Mouse (Mus musculus) hindbrain, embryonic 10.5 days (tissue): Measurements from ENCODE around the gene Gadd45b. TPM values are rescaled to one million over a fixed set of nuclear protein-coding genes. Genes with fewer than 3 reads are reported as not detected.

ENCODE experiments used
- DNase-seq: peaks from one replicate; pipeline ENCODE4 v3.0.0-alpha.2; 2017; ENCODE audit warnings: low spot score
- H3K27ac ChIP-seq: fragments of 300-500 bp; sonication (generic); 2 replicates; pipeline ENCODE4 v1.5.1; 2016; ENCODE audit warnings: mild to moderate bottlenecking, moderate library complexity
- H3K27me3 ChIP-seq: fragments of 300-500 bp; sonication (generic); 2 replicates; pipeline ENCODE4 v1.6.1; 2016; ENCODE audit warnings: mild to moderate bottlenecking; ENCODE audit not compliant: poor library complexity, insufficient read depth, severe bottlenecking
- H3K36me3 ChIP-seq: fragments of 300-500 bp; sonication (generic); 2 replicates; pipeline ENCODE4 v1.6.1; 2016; ENCODE audit warnings: mild to moderate bottlenecking, moderate library complexity
- H3K4me1 ChIP-seq: fragments of 300-500 bp; sonication (generic); replicated peaks from 2 replicates; pipeline ENCODE4 v1.6.1; 2016; ENCODE audit warnings: mild to moderate bottlenecking
- H3K4me3 ChIP-seq: fragments of 300-500 bp; sonication (generic); 2 replicates; pipeline ENCODE4 v1.5.1; 2016; ENCODE audit warnings: mild to moderate bottlenecking, moderate library complexity
- H3K9me3 ChIP-seq: fragments of 300-500 bp; sonication (generic); 2 replicates; pipeline ENCODE4 v1.6.1; 2016; ENCODE audit warnings: mild to moderate bottlenecking, moderate library complexity
- WGBS: fragments of 180-500 bp; shearing (Covaris S2); methylation state at CpG from one replicate; pipeline ENCODE4 v1.1.7; 2016; 5-methylcytosine and 5-hydroxymethylcytosine counted together
- polyA plus RNA-seq: library from polyadenylated mRNA; unstranded; fragments of >200 nt; fragmentation: Nextera tagmentation; extraction: Ambion mirVana; gene quantifications from 2 replicates; pipeline ENCODE4 v1.2.1, GENCODE M21; 2016

Gene Gadd45b
- polyA plus RNA-seq, 1 experiment from 2014 or later: 11.8 TPM

- Histone ChIP-seq H3K4me1 (peaks cover 56% of the 10 kb centered on the region), H3K27me3 (peaks cover 57% of the 10 kb centered on the region), H3K27ac (peak overlapping the region; percentile 80), H3K4me3 (no peak overlapping the region), H3K9me3 (no peaks in the 10 kb centered on the region), H3K36me3 (no peaks in the 10 kb centered on the region)
- DNase-seq: no peak
- WGBS: 83% methylated on average over 2 of the region's 2 CpGs
These were observed 11.1 kb downstream of the Gadd45b start for GRCm38 (mm10) chr10:80940988-80941347.

GRCm38 (mm10) chr10:80942919-80943318 lies 13.0 kb downstream of the Gadd45b start:
- Histone ChIP-seq H3K9me3 (no peaks in the 10 kb centered on the region), H3K4me3 (no peak overlapping the region), H3K27me3 (peaks cover 38% of the 10 kb centered on the region), H3K27ac (peak overlapping the region; percentile 50; the same call in 1 of the 2 replicates), H3K36me3 (no peaks in the 10 kb centered on the region), H3K4me1 (peaks cover 48% of the 10 kb centered on the region)
- WGBS: 58% methylated on average over 8 of the region's 8 CpGs
- no peak for DNase-seq

- no peaks in the 10 kb centered on the region for H3K36me3 ChIP-seq
- peaks cover 30% of the 10 kb centered on the region for H3K27me3 ChIP-seq
- no peak overlapping the region for H3K27ac ChIP-seq
- no peak for DNase-seq
- peaks cover 48% of the 10 kb centered on the region for H3K4me1 ChIP-seq
- H3K4me3 ChIP-seq: no peak overlapping the region
- WGBS: 87% methylated on average over 9 of the region's 9 CpGs
- no peaks in the 10 kb centered on the region for H3K9me3 ChIP-seq
These were observed 13.8 kb downstream of the Gadd45b start for GRCm38 (mm10) chr10:80943701-80944100.

- no peaks in the 10 kb centered on the region for H3K9me3 ChIP-seq
- no peak overlapping the region for H3K27ac ChIP-seq
- peaks cover 48% of the 10 kb centered on the region for H3K4me1 ChIP-seq
- no peak for DNase-seq
- no peaks in the 10 kb centered on the region for H3K36me3 ChIP-seq
- WGBS: 87% methylated on average over 5 of the region's 5 CpGs
- no peak overlapping the region for H3K4me3 ChIP-seq
- H3K27me3 ChIP-seq: peaks cover 24% of the 10 kb centered on the region
These were observed 14.4 kb downstream of the Gadd45b start for GRCm38 (mm10) chr10:80944231-80944630.

GRCm38 (mm10) chr10:80946684-80947437 lies 17.0 kb downstream of the Gadd45b start:
- no peak overlapping the region for H3K4me3 ChIP-seq
- WGBS: 60% methylated on average over 14 of the region's 14 CpGs
- peak; percentile 28 for DNase-seq
- peaks cover 8% of the 10 kb centered on the region; the same call in 1 of the 2 replicates for H3K27me3 ChIP-seq
- peaks cover 42% of the 10 kb centered on the region for H3K4me1 ChIP-seq
- H3K9me3 ChIP-seq: no peaks in the 10 kb centered on the region
- no peak overlapping the region for H3K27ac ChIP-seq
- H3K36me3 ChIP-seq: no peaks in the 10 kb centered on the region

GRCm38 (mm10) chr10:80947802-80948201 lies 17.9 kb downstream of the Gadd45b start:
- peaks cover 5% of the 10 kb centered on the region; the same call in 1 of the 2 replicates for H3K27me3 ChIP-seq
- WGBS: 71% methylated on average over 2 of the region's 2 CpGs
- DNase-seq: no peak
- no peaks in the 10 kb centered on the region for H3K36me3 ChIP-seq
- no peaks in the 10 kb centered on the region for H3K9me3 ChIP-seq
- peaks cover 41% of the 10 kb centered on the region for H3K4me1 ChIP-seq
- H3K27ac ChIP-seq: no peak overlapping the region
- H3K4me3 ChIP-seq: no peak overlapping the region

GRCm38 (mm10) chr10:80948570-80948969 lies 18.7 kb downstream of the Gadd45b start:
- Histone ChIP-seq H3K27ac (peak overlapping the region; percentile 25; the same call in 1 of the 2 replicates), H3K36me3 (no peaks in the 10 kb centered on the region), H3K4me1 (peaks cover 39% of the 10 kb centered on the region), H3K27me3 (peaks cover 5% of the 10 kb centered on the region; the same call in 1 of the 2 replicates), H3K4me3 (no peak overlapping the region), H3K9me3 (no peaks in the 10 kb centered on the region)
- no peak for DNase-seq
- WGBS: 40% methylated on average over 6 of the region's 6 CpGs

- Histone ChIP-seq H3K9me3 (no peaks in the 10 kb centered on the region), H3K27ac (peak overlapping the region; percentile 25; the same call in 1 of the 2 replicates), H3K4me1 (peaks cover 39% of the 10 kb centered on the region), H3K36me3 (no peaks in the 10 kb centered on the region), H3K27me3 (peaks cover 5% of the 10 kb centered on the region; the same call in 1 of the 2 replicates), H3K4me3 (no peak overlapping the region)
- no peak for DNase-seq
- WGBS: 73% methylated on average over 3 of the region's 3 CpGs
These were observed 19.2 kb downstream of the Gadd45b start for GRCm38 (mm10) chr10:80949081-80949480.

- Histone ChIP-seq H3K27me3 (peaks cover 5% of the 10 kb centered on the region; the same call in 1 of the 2 replicates), H3K27ac (no peak overlapping the region), H3K36me3 (no peaks in the 10 kb centered on the region), H3K4me1 (peaks cover 49% of the 10 kb centered on the region), H3K4me3 (no peak overlapping the region), H3K9me3 (no peaks in the 10 kb centered on the region)
- 35% methylated on average over 5 of the region's 5 CpGs for WGBS
- no peak for DNase-seq
These were observed 20.4 kb downstream of the Gadd45b start for GRCm38 (mm10) chr10:80950314-80950713.

GRCm38 (mm10) chr10:80951761-80952390 lies 22.0 kb downstream of the Gadd45b start:
- no peak for DNase-seq
- 79% methylated on average over 10 of the region's 10 CpGs for WGBS
- H3K9me3 ChIP-seq: no peaks in the 10 kb centered on the region
- H3K27ac ChIP-seq: no peak overlapping the region
- H3K4me3 ChIP-seq: no peak overlapping the region
- peaks cover 55% of the 10 kb centered on the region for H3K4me1 ChIP-seq
- peaks cover 5% of the 10 kb centered on the region; the same call in 1 of the 2 replicates for H3K27me3 ChIP-seq
- H3K36me3 ChIP-seq: no peaks in the 10 kb centered on the region

GRCm38 (mm10) chr10:80952449-80952848 lies 22.6 kb downstream of the Gadd45b start:
- no peak for DNase-seq
- Histone ChIP-seq H3K4me3 (no peak overlapping the region), H3K27me3 (peaks cover 5% of the 10 kb centered on the region; the same call in 1 of the 2 replicates), H3K36me3 (no peaks in the 10 kb centered on the region), H3K27ac (no peak overlapping the region), H3K9me3 (no peaks in the 10 kb centered on the region), H3K4me1 (peaks cover 50% of the 10 kb centered on the region)
- 72% methylated on average over 15 of the region's 15 CpGs for WGBS

- no peaks in the 10 kb centered on the region for H3K36me3 ChIP-seq
- no peak overlapping the region for H3K4me3 ChIP-seq
- H3K4me1 ChIP-seq: peaks cover 31% of the 10 kb centered on the region
- 86% methylated on average over 13 of the region's 13 CpGs for WGBS
- H3K27ac ChIP-seq: 0 out of 2 replicates have a peak overlapping the region, but pooled peaks have one; percentile 16
- DNase-seq: no peak
- H3K27me3 ChIP-seq: peaks cover 5% of the 10 kb centered on the region; the same call in 1 of the 2 replicates
- no peaks in the 10 kb centered on the region for H3K9me3 ChIP-seq
These were observed 24.5 kb downstream of the Gadd45b start for GRCm38 (mm10) chr10:80954415-80954814.

- Histone ChIP-seq H3K4me3 (no peak overlapping the region), H3K27ac (0 out of 2 replicates have a peak overlapping the region, but pooled peaks have one; percentile 16), H3K36me3 (no peaks in the 10 kb centered on the region), H3K4me1 (peaks cover 29% of the 10 kb centered on the region), H3K9me3 (no peaks in the 10 kb centered on the region), H3K27me3 (peaks cover 5% of the 10 kb centered on the region; the same call in 1 of the 2 replicates)
- 71% methylated on average over 6 of the region's 6 CpGs for whole genome bisulfite sequencing
- DNase-seq: no peak
These were observed 25.0 kb downstream of the Gadd45b start for GRCm38 (mm10) chr10:80954843-80955242.
